Mouse (Mus musculus) small intestine, adult 2 months (tissue): Measurements from ENCODE around the gene 5330417C22Rik.

Experiments
- CTCF ChIP-seq: fragments of 200-500 bp; IDR thresholded peaks from 2 replicates; pipeline ENCODE4 v1.5.1; 2012; ENCODE audit warnings: low read depth, mild to moderate bottlenecking, control low read depth, inconsistent platforms, low read length, moderate library complexity, mixed read lengths; ENCODE audit not compliant: insufficient replicate concordance, insufficient read length; ENCODE audit errors: extremely low read depth
- POLR2A ChIP-seq: fragments of 200-500 bp; IDR thresholded peaks from 2 replicates; pipeline ENCODE4 v1.6.1; 2012; ENCODE audit warnings: low read depth, mild to moderate bottlenecking, control low read depth, inconsistent platforms, low read length, moderate library complexity

DNA sequence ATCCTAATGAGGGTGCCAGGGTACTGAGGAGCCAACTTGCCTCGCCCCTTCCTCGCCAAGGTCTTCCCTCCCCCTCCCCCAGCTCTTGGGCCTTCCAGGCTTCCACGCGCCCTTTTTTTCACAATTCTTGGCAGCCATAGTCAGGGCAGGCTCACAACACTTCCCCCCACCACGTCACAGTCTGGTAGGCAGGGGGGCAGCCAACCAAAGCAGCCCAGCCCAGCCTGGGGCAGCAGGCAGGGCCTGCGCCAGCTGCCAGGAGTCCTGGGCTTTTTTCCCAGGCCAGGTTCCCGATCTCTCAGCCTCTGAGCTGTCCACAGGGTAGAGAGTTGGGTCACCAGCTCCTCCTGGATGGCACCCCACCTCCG is 124.6 kb downstream of the 5330417C22Rik start:
- TF ChIP-seq POLR2A (no peak), CTCF (no peak)
